Mouse (Mus musculus) bone marrow macrophage, adult 2 months (primary cell): ENCODE data around the gene Cdc6.

Source experiments
- CTCF ChIP-seq: IDR thresholded peaks from 2 replicates; pipeline ENCODE4 v1.5.1; 2012; ENCODE audit warnings: low read depth, mild to moderate bottlenecking, low read length, moderate library complexity
- POLR2A ChIP-seq: IDR thresholded peaks from 2 replicates; pipeline ENCODE4 v1.6.1; 2012; ENCODE audit warnings: mild to moderate bottlenecking, low read depth, low read length, borderline replicate concordance

- TF ChIP-seq CTCF (no peak), POLR2A (no peak)
These were observed 20.0 kb downstream of the Cdc6 start, which contains the start of gene Rara for GRCm38 (mm10) chr11:98927438-98928076.
